Comparison of ENCODE assay signal across 19 mouse cellular contexts in the genomic region with DNA sequence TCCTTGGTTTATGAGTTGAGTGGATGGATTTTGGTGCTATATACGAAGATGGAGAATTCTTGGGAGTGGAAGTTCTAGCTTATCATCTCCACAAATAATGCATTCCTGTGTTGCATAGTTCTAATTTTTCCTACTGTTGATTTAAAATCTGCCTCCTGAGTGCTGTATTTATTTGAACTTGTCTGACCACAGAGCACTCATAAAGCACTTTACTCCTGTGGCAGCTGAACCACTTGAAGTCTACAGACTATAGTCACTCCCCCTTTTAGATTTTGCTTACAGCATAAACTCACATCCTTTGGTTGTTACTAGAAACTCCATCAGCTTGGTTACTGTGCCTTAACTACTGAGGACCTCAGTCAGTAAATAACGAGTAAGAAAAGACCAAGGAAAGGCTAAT. TPM values are rescaled to one million over a fixed set of nuclear protein-coding genes. Genes with fewer than 3 reads are reported as not detected.
"Had no signal": no experiment of that assay in that cellular context is flagged by ENCODE, and none has a peak within 500 bp of the region (broad histone marks: within the 10 kb centered on the region; RNA-seq: fewer than 3 reads in every experiment).

No protein-coding gene starts in this region.

- DNase-seq: kidney, adult 18-20 months; kidney, postnatal 10 days; kidney, postnatal 36 days; layer of hippocampus, postnatal 36 days; right cerebral cortex, adult 18-20 months; right cerebral cortex, postnatal 14 days; right cerebral cortex, postnatal 4 days; thymus, postnatal 25 days had no signal

- ATAC-seq: hindbrain, postnatal 0 days; inflammation-experienced regulatory T-cells, adult 6 months; intestine, embryonic 16.5 days; midbrain, embryonic 15.5 days had no signal

- H3K4me1 ChIP-seq: stomach, embryonic 15.5 days had no signal

- H3K27me3 ChIP-seq: midbrain, embryonic 12.5 days; midbrain, embryonic 15.5 days; neural tube, embryonic 12.5 days; neural tube, embryonic 15.5 days; stomach, embryonic 15.5 days had no signal

- H3K4me3 ChIP-seq: left cerebral cortex, adult 2 months; midbrain, embryonic 12.5 days; midbrain, embryonic 15.5 days; neural tube, embryonic 12.5 days; neural tube, embryonic 15.5 days; stomach, embryonic 15.5 days had no signal

- H3K9ac ChIP-seq: midbrain, embryonic 12.5 days; midbrain, embryonic 15.5 days; neural tube, embryonic 12.5 days; neural tube, embryonic 15.5 days; stomach, embryonic 15.5 days had no signal

- H3K4me2 ChIP-seq: midbrain, embryonic 12.5 days; midbrain, embryonic 15.5 days; neural tube, embryonic 12.5 days; neural tube, embryonic 15.5 days; stomach, embryonic 15.5 days had no signal

- H3K27ac ChIP-seq: hindbrain, postnatal 0 days; left cerebral cortex, adult 2 months; macrophage; midbrain, embryonic 12.5 days; midbrain, embryonic 15.5 days; neural tube, embryonic 12.5 days; neural tube, embryonic 15.5 days; stomach, embryonic 15.5 days had no signal

- H3K9me3 ChIP-seq: midbrain, embryonic 12.5 days; midbrain, embryonic 15.5 days; neural tube, embryonic 12.5 days; neural tube, embryonic 15.5 days; stomach, embryonic 15.5 days had no signal

- H3K36me3 ChIP-seq: midbrain, embryonic 12.5 days; midbrain, embryonic 15.5 days; neural tube, embryonic 12.5 days; neural tube, embryonic 15.5 days; stomach, embryonic 15.5 days had no signal

RNA-seq across cellular contexts. Expression of a gene that starts 18.6 kb away (rescaled TPM):
- polyA plus RNA-seq: intestine, embryonic 16.5 days; kidney, embryonic 14.5 days; macrophage; midbrain, embryonic 15.5 days had no signal
